Mouse (Mus musculus) WW6 (cell line): ENCODE measurements at regions not wholly inside any gene's neighbourhood (a gene's known extent, or its start where the extent isn't known, plus 50 kb on each side); places are given as distances from the start of the nearest gene placed in this dataset.

Experiments used
- DNase-seq: peaks from one replicate; pipeline ENCODE4 v3.0.0-alpha.2; 2013; ENCODE audit warnings: low read depth, low spot score

- DNase-seq, result no peak
Observed at GRCm38 (mm10) chr2:8562948-8563347, 1053.6 kb upstream of the Celf2 start.

DNA sequence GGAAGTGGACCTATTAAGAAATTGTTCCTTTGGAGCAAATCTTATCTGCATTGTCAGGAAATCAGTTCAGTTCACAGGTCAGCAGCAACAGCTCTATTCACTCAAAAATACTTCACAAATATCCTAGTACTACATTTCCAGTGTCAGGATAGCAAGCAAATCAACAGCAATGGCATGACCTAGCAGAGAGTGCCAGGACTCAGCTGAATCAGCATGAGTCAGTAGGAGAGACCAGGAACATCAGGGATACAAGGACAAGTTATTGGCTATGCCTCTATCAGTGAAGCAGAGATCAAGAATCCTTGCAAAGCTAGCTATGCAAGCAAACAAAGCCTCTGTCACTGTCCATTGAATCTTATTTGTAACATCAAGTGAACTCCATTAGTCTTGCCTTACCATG lies 1036.8 kb upstream of the Celf2 start:
- no peak for DNase-seq

DNA sequence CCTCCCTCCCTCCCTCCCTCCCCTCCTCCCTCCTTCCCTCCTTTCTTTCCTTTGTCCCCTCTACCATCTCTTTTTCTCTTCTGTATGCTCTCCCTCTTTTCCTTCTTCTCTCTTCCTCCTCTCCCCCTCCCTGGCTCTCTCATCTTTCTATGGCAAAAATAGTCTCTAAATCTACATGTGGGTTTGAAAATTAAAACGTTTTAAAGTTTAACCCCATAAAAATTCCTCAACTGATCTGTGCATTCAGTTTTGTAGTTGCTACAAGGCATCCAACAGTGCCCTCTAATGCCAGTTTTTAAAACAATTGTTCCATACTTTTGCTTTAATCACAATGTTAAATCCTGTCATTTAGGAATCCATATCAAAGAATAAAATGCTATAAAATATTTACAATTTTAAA lies 1027.5 kb upstream of the Celf2 start:
- no peak for DNase-seq

- DNase-seq, result peak; percentile 4
Observed at GRCm38 (mm10) chr2:8498466-8498865, 989.1 kb upstream of the Celf2 start.

- no peak for DNase-seq
Observed at GRCm38 (mm10) chr2:8477827-8478528, 968.6 kb upstream of the Celf2 start.

- DNase-seq, result no peak
Observed at GRCm38 (mm10) chr2:8470546-8470945, 961.2 kb upstream of the Celf2 start.

GRCm38 (mm10) chr2:8468989-8469388 lies 959.6 kb upstream of the Celf2 start:
- no peak for DNase-seq

DNA sequence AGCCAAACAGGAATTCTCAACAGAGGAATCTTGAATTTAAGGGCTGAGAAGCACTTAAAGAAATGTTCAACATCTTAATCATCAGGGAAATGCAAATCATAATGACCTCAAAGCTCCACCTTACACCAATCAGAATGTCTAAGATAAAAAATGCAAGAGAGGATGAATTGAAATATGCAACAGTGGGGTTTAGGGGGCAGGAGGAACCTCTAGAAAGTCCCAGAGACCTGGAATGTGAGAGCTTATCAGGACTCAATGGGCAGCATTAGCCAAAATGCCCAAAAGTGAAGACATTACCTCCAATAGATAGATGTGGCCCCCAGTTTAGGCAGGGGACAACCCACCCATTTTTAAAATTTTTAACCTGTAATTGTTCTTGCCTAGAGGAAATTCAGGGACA lies 959.0 kb upstream of the Celf2 start:
- DNase-seq, result no peak

DNA sequence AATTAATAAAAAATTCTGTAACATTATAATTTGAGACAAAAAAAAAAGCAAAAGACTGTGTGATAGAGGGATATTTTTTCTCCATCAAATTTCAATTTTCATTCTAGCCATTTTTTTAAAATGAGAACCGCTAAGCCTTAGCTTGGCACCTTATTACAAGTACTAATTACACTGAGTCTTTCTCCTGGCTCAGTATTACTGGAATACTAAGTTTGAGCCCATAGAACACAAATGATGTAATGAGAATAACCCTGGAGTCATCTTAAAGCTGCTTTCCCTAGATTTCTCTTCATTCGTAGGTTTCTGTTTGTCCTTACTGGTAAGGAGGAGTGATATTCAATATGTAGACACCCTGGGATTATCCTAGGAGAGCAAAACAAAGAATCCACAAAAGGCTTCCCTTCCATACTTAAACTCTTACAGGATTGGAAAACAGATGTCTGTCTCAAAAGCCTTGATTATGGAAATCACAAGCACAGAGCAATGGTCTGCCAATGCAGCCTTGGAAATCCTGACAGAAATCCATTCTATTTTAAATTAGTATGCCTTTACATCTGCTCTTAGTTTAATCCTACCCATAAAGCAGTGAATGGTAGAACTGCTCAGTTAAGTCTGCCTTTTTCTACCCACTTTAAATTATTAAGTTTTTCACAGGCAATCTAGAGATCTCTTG lies 958.3 kb upstream of the Celf2 start:
- no peak for DNase-seq

DNA sequence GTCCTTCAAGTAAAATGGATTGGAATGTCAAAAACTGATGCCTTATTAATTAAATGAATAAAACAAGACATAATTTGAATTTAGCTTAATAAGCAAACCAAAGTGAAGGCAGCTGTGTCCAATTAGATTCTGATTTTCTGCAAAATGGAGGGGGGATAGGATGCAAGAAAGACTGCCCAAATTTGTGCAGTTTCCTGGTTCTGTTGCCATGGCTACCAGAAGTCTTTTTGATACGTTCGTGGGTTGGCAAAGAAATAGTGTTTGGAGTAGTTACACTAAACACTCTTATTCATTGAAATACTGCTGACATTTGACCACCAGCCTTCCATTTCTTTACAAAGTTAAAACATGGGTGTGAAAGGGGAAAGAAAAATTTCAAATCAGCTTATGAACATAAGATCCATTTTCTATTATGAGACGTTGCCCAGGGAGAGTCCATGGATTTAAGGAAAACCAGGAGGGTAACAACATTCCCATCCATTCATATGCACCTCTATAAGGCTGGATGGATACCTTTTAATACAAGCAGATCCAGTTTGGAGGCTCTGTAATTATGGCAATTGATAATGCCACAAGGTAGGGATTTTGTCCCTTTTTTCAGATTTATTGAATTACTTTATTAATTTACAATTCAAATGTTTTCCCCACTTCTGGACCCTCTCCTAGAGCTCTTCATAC lies 943.3 kb upstream of the Celf2 start:
- no peak for DNase-seq

GRCm38 (mm10) chr2:8441230-8441629 lies 931.9 kb upstream of the Celf2 start:
- no peak for DNase-seq

GRCm38 (mm10) chr2:8429652-8430343 lies 920.4 kb upstream of the Celf2 start:
- DNase-seq, result no peak

- DNase-seq, result no peak
Observed at GRCm38 (mm10) chr2:8428145-8428544, 918.8 kb upstream of the Celf2 start.

- DNase-seq, result no peak
Observed at GRCm38 (mm10) chr2:8427720-8428119, 918.4 kb upstream of the Celf2 start.

DNA sequence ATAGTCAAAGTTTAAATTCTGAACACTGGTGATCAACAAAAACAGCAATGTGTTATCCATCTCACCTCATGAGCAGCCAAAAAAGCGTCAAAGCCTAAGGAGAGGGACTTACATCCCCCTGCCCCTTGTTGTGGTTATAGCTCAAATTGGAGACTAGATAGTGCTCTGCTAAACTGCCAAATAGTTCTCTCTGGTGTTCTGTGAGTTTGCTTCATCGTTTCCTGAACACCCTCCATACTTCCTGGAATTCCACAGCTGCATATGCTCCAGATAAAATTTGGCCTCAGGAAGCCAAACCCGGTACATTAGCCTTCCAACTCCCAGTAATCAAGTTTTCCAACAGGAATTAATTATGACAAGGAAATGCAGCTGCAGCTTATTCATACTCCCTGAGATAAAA lies 906.6 kb upstream of the Celf2 start:
- no peak for DNase-seq

DNA sequence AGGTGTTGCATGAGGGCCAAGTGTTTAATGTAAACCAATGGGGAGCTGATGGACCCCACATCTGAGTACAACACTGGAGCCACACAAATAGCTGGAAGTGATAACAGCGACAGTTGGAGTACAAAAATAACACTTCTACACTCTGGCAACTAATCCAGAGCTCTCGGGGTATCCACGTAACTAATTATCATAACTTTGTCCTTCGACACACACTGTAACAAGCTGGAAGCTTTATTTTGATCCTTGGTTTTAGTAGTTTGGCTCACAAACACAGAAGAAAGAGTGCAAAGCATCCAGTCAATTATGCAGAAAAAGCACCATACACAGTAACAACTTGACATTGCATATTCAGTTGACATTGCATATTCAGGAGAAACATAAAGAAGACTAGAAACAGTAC lies 884.8 kb upstream of the Celf2 start:
- DNase-seq, result no peak

DNA sequence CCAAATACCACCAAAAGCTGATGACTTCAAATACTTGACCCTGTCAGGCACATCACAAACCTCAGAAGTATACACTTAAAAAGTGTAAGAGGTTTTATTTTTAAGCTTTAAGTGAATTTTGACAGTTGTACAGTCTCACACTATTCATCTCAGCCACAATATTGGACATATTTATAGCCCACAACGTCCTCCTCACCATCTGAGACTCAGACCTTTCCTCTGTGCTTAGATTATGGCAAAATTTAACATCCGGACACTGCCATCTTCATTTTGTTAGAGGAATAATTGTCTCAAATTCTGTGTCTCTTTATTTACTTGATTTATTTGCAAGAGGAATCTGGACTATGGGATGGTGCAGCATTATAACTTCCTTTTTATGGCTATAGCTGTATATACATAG lies 880.2 kb upstream of the Celf2 start:
- no peak for DNase-seq

DNA sequence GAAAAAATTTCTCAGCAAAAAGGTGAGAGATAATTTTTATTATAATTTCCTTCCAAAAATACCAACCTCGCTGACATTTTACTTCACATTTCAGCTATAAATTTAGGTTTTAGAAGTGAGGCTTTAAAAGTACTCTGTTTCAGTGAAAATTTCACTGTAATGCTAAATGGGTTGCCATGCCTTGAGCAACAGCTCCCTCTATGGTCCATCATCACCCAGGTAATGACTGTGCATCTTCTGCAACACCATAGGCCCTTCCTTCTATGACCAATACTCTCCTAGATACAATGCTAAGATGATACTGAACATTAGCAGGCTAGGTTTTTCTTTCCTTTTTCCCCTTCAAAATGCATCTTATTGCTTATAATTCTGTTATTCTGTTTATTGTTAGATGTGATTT lies 870.9 kb upstream of the Celf2 start:
- DNase-seq, result no peak

DNA sequence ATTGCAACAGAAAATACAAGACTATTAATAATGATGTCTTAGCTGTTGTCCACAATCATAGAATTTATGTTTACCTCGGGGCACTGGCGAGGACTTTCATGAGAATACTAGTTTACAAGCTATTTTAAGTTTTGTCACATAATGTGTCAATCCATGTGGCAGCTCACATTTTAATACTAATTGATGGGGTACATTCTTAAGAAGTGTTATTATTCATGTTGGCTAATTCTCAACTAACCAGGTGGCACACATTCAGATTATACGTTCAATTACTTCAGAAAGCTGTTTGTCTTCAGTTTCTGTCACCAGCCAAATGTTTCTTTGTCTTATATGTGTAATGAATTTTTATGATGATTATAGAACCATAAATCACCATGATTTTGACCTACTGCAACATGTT lies 870.2 kb upstream of the Celf2 start:
- no peak for DNase-seq

DNA sequence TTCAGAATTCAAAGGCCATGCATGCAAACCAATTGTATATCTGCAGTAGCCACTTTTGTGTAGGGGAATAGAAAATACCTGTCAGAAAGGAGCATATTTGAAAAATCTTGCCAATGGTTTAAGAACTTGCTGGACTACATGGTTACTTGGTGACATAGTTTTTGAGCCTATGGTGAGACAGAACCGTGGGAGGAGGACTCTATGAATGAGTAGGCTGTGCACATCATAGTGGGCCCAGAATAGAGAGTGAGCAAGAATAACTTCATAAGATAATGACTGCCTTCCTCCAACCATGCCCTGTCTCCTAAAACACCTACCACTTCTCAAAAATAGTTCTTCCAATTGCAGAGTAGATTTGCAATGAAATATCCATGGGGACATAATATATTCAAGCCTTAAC lies 838.5 kb upstream of the Celf2 start:
- DNase-seq, result no peak

DNA sequence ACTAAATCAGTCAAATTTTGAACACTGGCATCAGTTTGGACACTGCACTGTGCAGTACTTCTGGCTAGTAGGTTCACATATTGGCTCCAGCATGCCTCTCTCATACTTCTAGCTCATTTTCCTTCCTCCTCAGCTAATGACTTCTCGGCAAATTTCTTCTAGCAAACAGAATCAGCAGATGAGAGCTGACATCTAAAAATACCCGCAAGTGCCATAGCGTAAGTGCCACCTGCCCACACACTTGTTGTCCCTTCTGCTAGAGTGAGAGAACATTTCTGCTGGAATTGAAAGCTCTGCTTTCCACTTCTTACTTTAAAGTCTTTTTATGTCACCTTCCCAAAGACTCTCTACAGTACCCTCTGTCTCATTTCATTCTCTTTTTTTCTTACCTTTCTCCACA lies 835.4 kb upstream of the Celf2 start:
- DNase-seq, result no peak

- DNase-seq, result no peak
Observed at GRCm38 (mm10) chr2:8338271-8338670, 828.9 kb upstream of the Celf2 start.
